Mouse (Mus musculus) neural tube, embryonic 12.5 days (tissue): ENCODE data around the gene Morc2a. TPM values are rescaled to one million over a fixed set of nuclear protein-coding genes. Genes with fewer than 3 reads are reported as not detected.

Experiments
- ATAC-seq: fragments of 200-750 bp; cut with Nextera tagmentation; 2 replicates; pipeline ENCODE4 v1.8.0; 2017; ENCODE audit warnings: low read depth, mild to moderate bottlenecking, moderate TSS enrichment, moderate library complexity; ENCODE audit not compliant: low FRiP score
- H3K27ac ChIP-seq: fragments of 300-500 bp; sonication (generic); 2 replicates; pipeline ENCODE4 v1.5.1; 2016
- H3K27me3 ChIP-seq: fragments of 300-500 bp; sonication (generic); replicated peaks from 2 replicates; pipeline ENCODE4 v1.6.1; 2016; ENCODE audit warnings: mild to moderate bottlenecking
- H3K36me3 ChIP-seq: fragments of 300-500 bp; sonication (generic); 2 replicates; pipeline ENCODE4 v1.6.1; 2016; ENCODE audit warnings: mild to moderate bottlenecking
- H3K4me1 ChIP-seq: fragments of 300-500 bp; sonication (generic); 2 replicates; pipeline ENCODE4 v1.6.1; 2016
- H3K4me2 ChIP-seq: fragments of 300-500 bp; sonication (generic); replicated peaks from 2 replicates; pipeline ENCODE4 v1.6.1; 2016; ENCODE audit warnings: mild to moderate bottlenecking
- H3K4me3 ChIP-seq: fragments of 300-500 bp; sonication (generic); 2 replicates; pipeline ENCODE4 v1.5.1; 2016
- H3K9ac ChIP-seq: fragments of 300-500 bp; sonication (generic); 2 replicates; pipeline ENCODE4 v1.6.1; 2016; ENCODE audit warnings: mild to moderate bottlenecking
- H3K9me3 ChIP-seq: fragments of 300-500 bp; sonication (generic); 2 replicates; pipeline ENCODE4 v1.6.1; 2016; ENCODE audit warnings: mild to moderate bottlenecking
- WGBS: fragments of 180-500 bp; shearing (Covaris S2); methylation state at CpG from one replicate; pipeline ENCODE4 v1.1.7; 2016; 5-methylcytosine and 5-hydroxymethylcytosine counted together
- polyA plus RNA-seq: library from polyadenylated mRNA; unstranded; fragments of >200 nt; fragmentation: Nextera tagmentation; extraction: Ambion mirVana; gene quantifications from 2 replicates; pipeline ENCODE4 v1.2.1, GENCODE M21; 2016

Morc2a gene
- polyA plus RNA-seq, 1 experiment from 2014 or later = 55.9 TPM

GRCm38 (mm10) chr11:3685431-3685830 lies 36.4 kb downstream of the Morc2a start:
- no peak overlapping the region for H3K9ac ChIP-seq
- WGBS = 94% methylated on average over 8 of the region's 8 CpGs
- no peak overlapping the region for H3K4me3 ChIP-seq
- H3K9me3 ChIP-seq = no peaks in the 10 kb centered on the region
- H3K27me3 ChIP-seq = no peaks in the 10 kb centered on the region
- no peak for ATAC-seq
- no peak overlapping the region for H3K4me2 ChIP-seq
- no peaks in the 10 kb centered on the region for H3K4me1 ChIP-seq
- peaks cover 87% of the 10 kb centered on the region for H3K36me3 ChIP-seq
- H3K27ac ChIP-seq = no peak overlapping the region

- H3K9me3 ChIP-seq = no peaks in the 10 kb centered on the region
- H3K4me2 ChIP-seq = no peak overlapping the region
- H3K36me3 ChIP-seq = peaks cover 89% of the 10 kb centered on the region
- no peaks in the 10 kb centered on the region for H3K27me3 ChIP-seq
- 98% methylated on average over 2 of the region's 2 CpGs for WGBS
- no peak overlapping the region for H3K27ac ChIP-seq
- no peak overlapping the region for H3K9ac ChIP-seq
- H3K4me1 ChIP-seq = no peaks in the 10 kb centered on the region
- H3K4me3 ChIP-seq = no peak overlapping the region
- ATAC-seq = no peak
Observed at GRCm38 (mm10) chr11:3686318-3686717, 37.3 kb downstream of the Morc2a start.

GRCm38 (mm10) chr11:3686885-3687284 lies 37.9 kb downstream of the Morc2a start:
- no peak overlapping the region for H3K4me2 ChIP-seq
- no peak overlapping the region for H3K9ac ChIP-seq
- 92% methylated on average over 2 of the region's 2 CpGs for WGBS
- no peaks in the 10 kb centered on the region for H3K9me3 ChIP-seq
- H3K4me1 ChIP-seq = no peaks in the 10 kb centered on the region
- no peak overlapping the region for H3K27ac ChIP-seq
- peaks cover 88% of the 10 kb centered on the region for H3K36me3 ChIP-seq
- no peak overlapping the region for H3K4me3 ChIP-seq
- no peaks in the 10 kb centered on the region for H3K27me3 ChIP-seq
- ATAC-seq = no peak

GRCm38 (mm10) chr11:3691746-3692145 lies 42.8 kb downstream of the Morc2a start:
- no peak overlapping the region for H3K4me2 ChIP-seq
- WGBS = 84% methylated on average over 2 of the region's 2 CpGs
- H3K4me1 ChIP-seq = no peaks in the 10 kb centered on the region
- H3K9ac ChIP-seq = no peak overlapping the region
- H3K36me3 ChIP-seq = peaks cover 56% of the 10 kb centered on the region
- no peak overlapping the region for H3K4me3 ChIP-seq
- H3K9me3 ChIP-seq = no peaks in the 10 kb centered on the region
- H3K27me3 ChIP-seq = no peaks in the 10 kb centered on the region
- no peak overlapping the region for H3K27ac ChIP-seq
- ATAC-seq = no peak

GRCm38 (mm10) chr11:3696086-3696616 lies 47.2 kb downstream of the Morc2a start:
- Histone ChIP-seq H3K4me2 (no peak overlapping the region), H3K27ac (no peak overlapping the region), H3K4me1 (no peaks in the 10 kb centered on the region), H3K36me3 (peaks cover 16% of the 10 kb centered on the region; the same call in 1 of the 2 replicates), H3K27me3 (no peaks in the 10 kb centered on the region), H3K4me3 (no peak overlapping the region), H3K9me3 (no peaks in the 10 kb centered on the region), H3K9ac (no peak overlapping the region)
- no peak for ATAC-seq
- WGBS = 88% methylated on average over 5 of the region's 5 CpGs

- 85% methylated on average over 3 of the region's 3 CpGs for WGBS
- Histone ChIP-seq H3K9me3 (no peaks in the 10 kb centered on the region), H3K36me3 (peaks cover 8% of the 10 kb centered on the region; the same call in 1 of the 2 replicates), H3K9ac (no peak overlapping the region), H3K27ac (no peak overlapping the region), H3K27me3 (no peaks in the 10 kb centered on the region), H3K4me2 (no peak overlapping the region), H3K4me3 (no peak overlapping the region), H3K4me1 (no peaks in the 10 kb centered on the region)
- ATAC-seq = no peak
Observed at GRCm38 (mm10) chr11:3697441-3697840, 48.5 kb downstream of the Morc2a start.

GRCm38 (mm10) chr11:3703089-3703992 lies 54.4 kb downstream of the Morc2a start:
- ATAC-seq = no peak
- no peaks in the 10 kb centered on the region for H3K36me3 ChIP-seq
- 76% methylated on average over 7 of the region's 7 CpGs for WGBS
- no peaks in the 10 kb centered on the region for H3K27me3 ChIP-seq
- no peak overlapping the region for H3K4me2 ChIP-seq
- H3K27ac ChIP-seq = no peak overlapping the region
- H3K9ac ChIP-seq = no peak overlapping the region
- no peaks in the 10 kb centered on the region for H3K4me1 ChIP-seq
- no peaks in the 10 kb centered on the region for H3K9me3 ChIP-seq
- H3K4me3 ChIP-seq = no peak overlapping the region

- Histone ChIP-seq H3K27ac (no peak overlapping the region), H3K4me3 (no peak overlapping the region), H3K27me3 (no peaks in the 10 kb centered on the region), H3K9me3 (no peaks in the 10 kb centered on the region), H3K36me3 (no peaks in the 10 kb centered on the region), H3K4me2 (no peak overlapping the region), H3K9ac (no peak overlapping the region), H3K4me1 (no peaks in the 10 kb centered on the region)
- ATAC-seq = no peak
- WGBS = 84% methylated on average over 8 of the region's 8 CpGs
Observed at GRCm38 (mm10) chr11:3704404-3704803, 55.4 kb downstream of the Morc2a start.

- WGBS = 87% methylated on average over 8 of the region's 8 CpGs
- ATAC-seq = no peak
- no peaks in the 10 kb centered on the region for H3K9me3 ChIP-seq
- H3K4me1 ChIP-seq = no peaks in the 10 kb centered on the region
- H3K36me3 ChIP-seq = no peaks in the 10 kb centered on the region
- no peak overlapping the region for H3K4me3 ChIP-seq
- no peak overlapping the region for H3K27ac ChIP-seq
- H3K27me3 ChIP-seq = no peaks in the 10 kb centered on the region
- no peak overlapping the region for H3K4me2 ChIP-seq
- H3K9ac ChIP-seq = no peak overlapping the region
Observed at GRCm38 (mm10) chr11:3707057-3707456, 58.1 kb downstream of the Morc2a start.

- Histone ChIP-seq H3K4me1 (no peaks in the 10 kb centered on the region), H3K27me3 (no peaks in the 10 kb centered on the region), H3K4me2 (no peak overlapping the region), H3K27ac (no peak overlapping the region), H3K9ac (no peak overlapping the region), H3K4me3 (no peak overlapping the region), H3K9me3 (no peaks in the 10 kb centered on the region), H3K36me3 (no peaks in the 10 kb centered on the region)
- WGBS = 85% methylated on average over 14 of the region's 14 CpGs
- no peak for ATAC-seq
Observed at GRCm38 (mm10) chr11:3710203-3710602, 61.2 kb downstream of the Morc2a start.

GRCm38 (mm10) chr11:3714486-3714885 lies 65.5 kb downstream of the Morc2a start:
- Histone ChIP-seq H3K4me3 (no peak overlapping the region), H3K27ac (no peak overlapping the region), H3K36me3 (no peaks in the 10 kb centered on the region), H3K27me3 (no peaks in the 10 kb centered on the region), H3K4me2 (no peak overlapping the region), H3K9me3 (no peaks in the 10 kb centered on the region), H3K9ac (no peak overlapping the region), H3K4me1 (no peaks in the 10 kb centered on the region)
- ATAC-seq = 0 out of 2 replicates have a peak, but pooled peaks have one; percentile 25
- WGBS = 42% methylated on average over 15 of the region's 15 CpGs

- Histone ChIP-seq H3K4me1 (no peaks in the 10 kb centered on the region), H3K9ac (no peak overlapping the region), H3K4me2 (no peak overlapping the region), H3K36me3 (no peaks in the 10 kb centered on the region), H3K27me3 (no peaks in the 10 kb centered on the region), H3K4me3 (no peak overlapping the region), H3K27ac (no peak overlapping the region), H3K9me3 (no peaks in the 10 kb centered on the region)
- ATAC-seq = no peak
- 91% methylated on average over 6 of the region's 6 CpGs for WGBS
Observed at GRCm38 (mm10) chr11:3716662-3717061, 67.7 kb downstream of the Morc2a start.
